Mouse (Mus musculus): ENCODE data around the gene Glud1. TPM values are rescaled to one million over a fixed set of nuclear protein-coding genes. Genes with fewer than 3 reads are reported as not detected.

The Glud1 gene
- polyA plus RNA-seq, 1 experiment from 2014 or later: 72.7 TPM

GRCm38 (mm10) chr14:34316346-34316745 lies 5.8 kb downstream of the Glud1 start:
- Histone ChIP-seq H3K36me3 (ENCODE audit: control insufficient read depth, insufficient read depth, low read length) (peaks cover 18% of the 10 kb centered on the region), H3K4me1 (ENCODE audit: control insufficient read depth, insufficient read depth, low read length) (peaks cover 22% of the 10 kb centered on the region), H3K4me2 (ENCODE audit: low read depth, low read length) (no peak overlapping the region), H3K27ac (replicated peaks; ENCODE audit: low read depth, low read length) (no peak overlapping the region), H3K9me3 (ENCODE audit: control insufficient read depth, low read length) (no peaks in the 10 kb centered on the region), H3K27me3 (replicated peaks; ENCODE audit: control insufficient read depth, insufficient read depth, low read length) (no peaks in the 10 kb centered on the region), H3K4me3 (ENCODE audit: low read depth, low read length) (no peak overlapping the region), H3K9ac (ENCODE audit: low read depth, low read length) (no peak overlapping the region)
- WGBS: 90% methylated on average over 2 of the region's 2 CpGs
- ATAC-seq (ENCODE audit: low read depth) (no peak), DNase-seq (ENCODE audit: low spot score) (no peak)

- H3K4me3 ChIP-seq (ENCODE audit: low read depth, low read length): no peak overlapping the region
- no peak overlapping the region for H3K27ac ChIP-seq (replicated peaks; ENCODE audit: low read depth, low read length)
- no peak for ATAC-seq (ENCODE audit: low read depth)
- H3K36me3 ChIP-seq (ENCODE audit: control insufficient read depth, insufficient read depth, low read length): peaks cover 23% of the 10 kb centered on the region
- peaks cover 14% of the 10 kb centered on the region for H3K4me1 ChIP-seq (ENCODE audit: control insufficient read depth, insufficient read depth, low read length)
- no peaks in the 10 kb centered on the region for H3K9me3 ChIP-seq (ENCODE audit: control insufficient read depth, low read length)
- H3K27me3 ChIP-seq (replicated peaks; ENCODE audit: control insufficient read depth, insufficient read depth, low read length): no peaks in the 10 kb centered on the region
- DNase-seq (ENCODE audit: low spot score): no peak
- no peak overlapping the region for H3K4me2 ChIP-seq (ENCODE audit: low read depth, low read length)
- H3K9ac ChIP-seq (ENCODE audit: low read depth, low read length): no peak overlapping the region
- 68% methylated on average over 3 of the region's 3 CpGs for WGBS
Observed at GRCm38 (mm10) chr14:34317431-34317830, 6.9 kb downstream of the Glud1 start.

GRCm38 (mm10) chr14:34318113-34318512 lies 7.6 kb downstream of the Glud1 start:
- peak; percentile 56 for DNase-seq (ENCODE audit: low spot score)

GRCm38 (mm10) chr14:34323576-34324085 lies 13.1 kb downstream of the Glud1 start:
- Histone ChIP-seq H3K4me2 (ENCODE audit: low read depth, low read length) (no peak overlapping the region), H3K36me3 (ENCODE audit: control insufficient read depth, insufficient read depth, low read length) (peaks cover 67% of the 10 kb centered on the region), H3K4me1 (ENCODE audit: control insufficient read depth, insufficient read depth, low read length) (peaks cover 3% of the 10 kb centered on the region; the same call in 1 of the 2 replicates), H3K27ac (replicated peaks; ENCODE audit: low read depth, low read length) (no peak overlapping the region), H3K9me3 (ENCODE audit: control insufficient read depth, low read length) (no peaks in the 10 kb centered on the region), H3K9ac (ENCODE audit: low read depth, low read length) (no peak overlapping the region), H3K27me3 (replicated peaks; ENCODE audit: control insufficient read depth, insufficient read depth, low read length) (no peaks in the 10 kb centered on the region), H3K4me3 (ENCODE audit: low read depth, low read length) (no peak overlapping the region)
- WGBS: 98% methylated on average over 5 of the region's 5 CpGs
- DNase-seq (ENCODE audit: low spot score) (no peak), ATAC-seq (ENCODE audit: low read depth) (no peak)

More at GRCm38 (mm10) chr14:34318113-34318512, 7.6 kb downstream of the Glud1 start:
- Histone ChIP-seq H3K27me3 (replicated peaks; ENCODE audit: control insufficient read depth, insufficient read depth, low read length) (no peaks in the 10 kb centered on the region), H3K4me2 (ENCODE audit: low read depth, low read length) (no peak overlapping the region), H3K27ac (replicated peaks; ENCODE audit: low read depth, low read length) (peak overlapping the region; percentile 18; the same call in 1 of the 2 replicates), H3K36me3 (ENCODE audit: control insufficient read depth, insufficient read depth, low read length) (peaks cover 27% of the 10 kb centered on the region), H3K4me3 (ENCODE audit: low read depth, low read length) (no peak overlapping the region), H3K9me3 (ENCODE audit: control insufficient read depth, low read length) (no peaks in the 10 kb centered on the region), H3K9ac (ENCODE audit: low read depth, low read length) (no peak overlapping the region), H3K4me1 (ENCODE audit: control insufficient read depth, insufficient read depth, low read length) (peaks cover 7% of the 10 kb centered on the region)
- ATAC-seq (ENCODE audit: low read depth): no peak

- H3K27me3 ChIP-seq (replicated peaks; ENCODE audit: control insufficient read depth, insufficient read depth, low read length): no peaks in the 10 kb centered on the region
- no peak overlapping the region for H3K4me2 ChIP-seq (ENCODE audit: low read depth, low read length)
- no peak overlapping the region for H3K4me3 ChIP-seq (ENCODE audit: low read depth, low read length)
- ATAC-seq (ENCODE audit: low read depth): no peak
- H3K27ac ChIP-seq (replicated peaks; ENCODE audit: low read depth, low read length): no peak overlapping the region
- H3K4me1 ChIP-seq (ENCODE audit: control insufficient read depth, insufficient read depth, low read length): peaks cover 3% of the 10 kb centered on the region; the same call in 1 of the 2 replicates
- WGBS: 89% methylated on average over 3 of the region's 3 CpGs
- no peak overlapping the region for H3K9ac ChIP-seq (ENCODE audit: low read depth, low read length)
- H3K9me3 ChIP-seq (ENCODE audit: control insufficient read depth, low read length): no peaks in the 10 kb centered on the region
- no peak for DNase-seq (ENCODE audit: low spot score)
- peaks cover 74% of the 10 kb centered on the region for H3K36me3 ChIP-seq (ENCODE audit: control insufficient read depth, insufficient read depth, low read length)
Observed at GRCm38 (mm10) chr14:34326606-34327005, 16.1 kb downstream of the Glud1 start.

GRCm38 (mm10) chr14:34327618-34328017 lies 17.1 kb downstream of the Glud1 start:
- no peaks in the 10 kb centered on the region for H3K27me3 ChIP-seq (replicated peaks; ENCODE audit: control insufficient read depth, insufficient read depth, low read length)
- 78% methylated on average over 1 of the region's 1 CpGs for WGBS
- peaks cover 81% of the 10 kb centered on the region for H3K36me3 ChIP-seq (ENCODE audit: control insufficient read depth, insufficient read depth, low read length)
- H3K4me3 ChIP-seq (ENCODE audit: low read depth, low read length): no peak overlapping the region
- H3K9ac ChIP-seq (ENCODE audit: low read depth, low read length): no peak overlapping the region
- ATAC-seq (ENCODE audit: low read depth): no peak
- no peak overlapping the region for H3K4me2 ChIP-seq (ENCODE audit: low read depth, low read length)
- no peak overlapping the region for H3K27ac ChIP-seq (replicated peaks; ENCODE audit: low read depth, low read length)
- H3K9me3 ChIP-seq (ENCODE audit: control insufficient read depth, low read length): no peaks in the 10 kb centered on the region
- no peak for DNase-seq (ENCODE audit: low spot score)
- H3K4me1 ChIP-seq (ENCODE audit: control insufficient read depth, insufficient read depth, low read length): peaks cover 3% of the 10 kb centered on the region; the same call in 1 of the 2 replicates

GRCm38 (mm10) chr14:34330657-34331158 lies 20.2 kb downstream of the Glud1 start:
- H3K27ac ChIP-seq (replicated peaks; ENCODE audit: low read depth, low read length): no peak overlapping the region
- peaks cover 89% of the 10 kb centered on the region for H3K36me3 ChIP-seq (ENCODE audit: control insufficient read depth, insufficient read depth, low read length)
- H3K4me1 ChIP-seq (ENCODE audit: control insufficient read depth, insufficient read depth, low read length): peaks cover 3% of the 10 kb centered on the region; the same call in 1 of the 2 replicates
- H3K4me3 ChIP-seq (ENCODE audit: low read depth, low read length): no peak overlapping the region
- no peak overlapping the region for H3K4me2 ChIP-seq (ENCODE audit: low read depth, low read length)
- H3K9ac ChIP-seq (ENCODE audit: low read depth, low read length): no peak overlapping the region
- DNase-seq (ENCODE audit: low spot score) (no peak), ATAC-seq (ENCODE audit: low read depth) (no peak)
- no peaks in the 10 kb centered on the region for H3K9me3 ChIP-seq (ENCODE audit: control insufficient read depth, low read length)
- WGBS: 95% methylated on average over 9 of the region's 9 CpGs
- H3K27me3 ChIP-seq (replicated peaks; ENCODE audit: control insufficient read depth, insufficient read depth, low read length): no peaks in the 10 kb centered on the region

GRCm38 (mm10) chr14:34331886-34332285 lies 21.4 kb downstream of the Glud1 start:
- Histone ChIP-seq H3K4me3 (ENCODE audit: low read depth, low read length) (no peak overlapping the region), H3K36me3 (ENCODE audit: control insufficient read depth, insufficient read depth, low read length) (peaks cover 90% of the 10 kb centered on the region), H3K27ac (replicated peaks; ENCODE audit: low read depth, low read length) (no peak overlapping the region), H3K9ac (ENCODE audit: low read depth, low read length) (no peak overlapping the region), H3K27me3 (replicated peaks; ENCODE audit: control insufficient read depth, insufficient read depth, low read length) (no peaks in the 10 kb centered on the region), H3K9me3 (ENCODE audit: control insufficient read depth, low read length) (no peaks in the 10 kb centered on the region), H3K4me1 (ENCODE audit: control insufficient read depth, insufficient read depth, low read length) (no peaks in the 10 kb centered on the region), H3K4me2 (ENCODE audit: low read depth, low read length) (no peak overlapping the region)
- no peak for DNase-seq (ENCODE audit: low spot score)
- 90% methylated on average over 3 of the region's 3 CpGs for whole genome bisulfite sequencing
- no peak for ATAC-seq (ENCODE audit: low read depth)

- Histone ChIP-seq H3K36me3 (ENCODE audit: control insufficient read depth, insufficient read depth, low read length) (peaks cover 92% of the 10 kb centered on the region), H3K27me3 (replicated peaks; ENCODE audit: control insufficient read depth, insufficient read depth, low read length) (no peaks in the 10 kb centered on the region), H3K4me2 (ENCODE audit: low read depth, low read length) (no peak overlapping the region)
Observed at GRCm38 (mm10) chr14:34332476-34332875, 21.9 kb downstream of the Glud1 start.

More at GRCm38 (mm10) chr14:34332476-34332875, 21.9 kb downstream of the Glud1 start:
- no peaks in the 10 kb centered on the region for H3K9me3 ChIP-seq (ENCODE audit: control insufficient read depth, low read length)
- no peak overlapping the region for H3K4me3 ChIP-seq (ENCODE audit: low read depth, low read length)
- DNase-seq (ENCODE audit: low spot score) (no peak), ATAC-seq (ENCODE audit: low read depth) (no peak)
- H3K4me1 ChIP-seq (ENCODE audit: control insufficient read depth, insufficient read depth, low read length): no peaks in the 10 kb centered on the region
- H3K9ac ChIP-seq (ENCODE audit: low read depth, low read length): no peak overlapping the region
- H3K27ac ChIP-seq (replicated peaks; ENCODE audit: low read depth, low read length): no peak overlapping the region
- WGBS: 92% methylated on average over 5 of the region's 5 CpGs
